ENCODE assay signal across 8 mouse cellular contexts in the genomic region with DNA sequence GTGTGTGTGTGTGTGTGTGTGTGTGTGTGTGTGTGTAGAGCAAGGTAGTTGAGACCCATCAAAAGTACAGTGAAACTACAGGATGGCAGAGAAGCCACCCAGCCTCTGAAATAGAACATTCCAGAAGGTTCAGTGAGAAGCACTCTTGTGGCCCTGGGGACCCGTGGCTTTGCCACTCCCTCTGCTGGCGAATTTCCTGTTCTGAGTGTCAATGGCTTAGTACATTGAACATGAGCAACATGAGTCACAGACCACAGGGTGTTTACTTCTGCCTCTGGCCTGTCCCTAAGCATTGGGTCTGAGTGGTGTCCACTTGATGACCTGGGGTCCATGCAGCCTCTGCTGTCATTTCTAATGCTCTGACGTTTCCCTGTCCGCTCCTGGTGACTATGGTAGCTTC. TPM values are rescaled to one million over a fixed set of nuclear protein-coding genes. Genes with fewer than 3 reads are reported as not detected.
DNase-seq lines count a peak whose midpoint lies in the region; ATAC-seq and TF ChIP-seq lines count a peak whose summit lies in the region.

No protein-coding gene starts in this region.

- 0 out of 2 replicates have a peak, but pooled peaks have one; percentile 21 for ATAC-seq in liver, embryonic 16.5 days (ENCODE audit: low read depth)
- ATAC-seq in liver, embryonic 12.5 days: no peak
- peak; percentile 81 for ATAC-seq in stomach, postnatal 0 days (ENCODE audit: low FRiP score, low TSS enrichment)

- peak; percentile 73 for TF ChIP-seq CTCF in stomach, postnatal 0 days (IDR thresholded peaks at IDR 0.05; ENCODE audit: low read depth)

- H3K9ac ChIP-seq in liver, embryonic 16.5 days (ENCODE audit: low read depth, low read length): no peak overlapping the region
- no peak overlapping the region for H3K9ac ChIP-seq in liver, embryonic 12.5 days
- no peak overlapping the region for H3K9ac ChIP-seq in stomach, postnatal 0 days (ENCODE audit: low read length)

- no peaks in the 10 kb centered on the region for H3K36me3 ChIP-seq in liver, embryonic 16.5 days (ENCODE audit: control insufficient read depth, insufficient read depth)
- H3K36me3 ChIP-seq in liver, embryonic 12.5 days: no peaks in the 10 kb centered on the region
- peaks cover 5% of the 10 kb centered on the region; the same call in 1 of the 2 replicates for H3K36me3 ChIP-seq in limb, embryonic 10.5 days
- H3K36me3 ChIP-seq in stomach, postnatal 0 days (ENCODE audit: control insufficient read depth, insufficient read depth, low read length): no peaks in the 10 kb centered on the region

- TF ChIP-seq EP300 in stomach, postnatal 0 days (optimal IDR thresholded peaks at IDR 0.05): no peak

- no peak overlapping the region for H3K4me3 ChIP-seq in liver, embryonic 16.5 days (ENCODE audit: low read depth, low read length)
- no peak overlapping the region for H3K4me3 ChIP-seq in liver, embryonic 12.5 days
- no peak overlapping the region for H3K4me3 ChIP-seq in limb, embryonic 10.5 days
- no peak overlapping the region for H3K4me3 ChIP-seq in stomach, postnatal 0 days (ENCODE audit: low read depth, low read length)

- H3K27me3 ChIP-seq in liver, embryonic 16.5 days (ENCODE audit: control insufficient read depth, insufficient read depth, low read depth, low read length): no peaks in the 10 kb centered on the region
- H3K27me3 ChIP-seq in liver, embryonic 12.5 days (replicated peaks): no peaks in the 10 kb centered on the region; the same call in 1 of the 2 replicates
- no peaks in the 10 kb centered on the region for H3K27me3 ChIP-seq in limb, embryonic 10.5 days (ENCODE audit: low read depth, poor library complexity, severe bottlenecking)
- no peaks in the 10 kb centered on the region for H3K27me3 ChIP-seq in stomach, postnatal 0 days (ENCODE audit: control insufficient read depth, insufficient read depth, low read length)

- 33% methylated on average over 4 of the region's 4 CpGs for WGBS in liver, embryonic 16.5 days (ENCODE audit: insufficient replicate concordance)
- 33% methylated on average over 4 of the region's 4 CpGs for WGBS in liver, embryonic 12.5 days (ENCODE audit: insufficient replicate concordance)
- 79% methylated on average over 4 of the region's 4 CpGs for WGBS in limb, embryonic 10.5 days
- WGBS in stomach, postnatal 0 days: 49% methylated on average over 4 of the region's 4 CpGs

- H3K4me2 ChIP-seq in liver, embryonic 16.5 days (ENCODE audit: low read depth, low read length): no peak overlapping the region
- no peak overlapping the region for H3K4me2 ChIP-seq in liver, embryonic 12.5 days
- no peak overlapping the region for H3K4me2 ChIP-seq in stomach, postnatal 0 days (replicated peaks; ENCODE audit: low read depth)

- peaks cover 6% of the 10 kb centered on the region for H3K4me1 ChIP-seq in liver, embryonic 16.5 days (ENCODE audit: control insufficient read depth, low read depth, low read length)
- H3K4me1 ChIP-seq in liver, embryonic 12.5 days: peaks cover 25% of the 10 kb centered on the region
- H3K4me1 ChIP-seq in limb, embryonic 10.5 days: peaks cover 40% of the 10 kb centered on the region
- H3K4me1 ChIP-seq in stomach, postnatal 0 days (replicated peaks; ENCODE audit: control insufficient read depth, insufficient read depth): peaks cover 2% of the 10 kb centered on the region; the same call in 1 of the 2 replicates

- no peak overlapping the region for H3K27ac ChIP-seq in liver, embryonic 16.5 days (ENCODE audit: low read length)
- no peak overlapping the region for H3K27ac ChIP-seq in liver, embryonic 12.5 days
- H3K27ac ChIP-seq in limb, embryonic 10.5 days: peak overlapping the region; percentile 80; the same call in 1 of the 2 replicates
- no peak overlapping the region for H3K27ac ChIP-seq in stomach, postnatal 0 days (replicated peaks)

- no peaks in the 10 kb centered on the region for H3K9me3 ChIP-seq in liver, embryonic 16.5 days (replicated peaks; ENCODE audit: control insufficient read depth, low read length)
- H3K9me3 ChIP-seq in liver, embryonic 12.5 days (replicated peaks): no peaks in the 10 kb centered on the region
- H3K9me3 ChIP-seq in limb, embryonic 10.5 days (replicated peaks): no peaks in the 10 kb centered on the region
- H3K9me3 ChIP-seq in stomach, postnatal 0 days (ENCODE audit: control insufficient read depth, low read length): no peaks in the 10 kb centered on the region

- DNase-seq in adipocyte (ENCODE audit: low spot score): peak; percentile 66
- peak; percentile 71 to 76 for DNase-seq in gastrocnemius, adult 8-10 months (ENCODE audit: low spot score in 2 of 2)
- DNase-seq in limb, embryonic 10.5 days (ENCODE audit: low spot score): no peak
- DNase-seq in stomach, postnatal 0 days (ENCODE audit: low spot score): peak; percentile 78
- no peak for DNase-seq in right cerebral cortex, postnatal 10 days (ENCODE audit: low spot score in 2 of 2)
- DNase-seq in layer of hippocampus, postnatal 25 days (ENCODE audit: extremely low spot score in 1 of 2, low spot score in 1 of 2): no peak

RNA-seq across cellular contexts. Expression of a gene that starts 28.6 kb away (rescaled TPM):
- 16.3 and 23.4 TPM in 2 replicates for polyA plus RNA-seq in liver, embryonic 16.5 days (2015; fragmentation: Nextera tagmentation; extraction: Ambion mirVana)
- 17.8 and 18.5 TPM in 2 replicates for polyA plus RNA-seq in liver, embryonic 12.5 days (2016; fragmentation: Nextera tagmentation; extraction: Ambion mirVana)
- 10 to 100 TPM; 48.8 to 97.1 (median 69.4) TPM for total RNA-seq in gastrocnemius, adult 8-10 months (2022)
- polyA plus RNA-seq in limb, embryonic 10.5 days (2016; fragmentation: Nextera tagmentation; extraction: Ambion mirVana): 41.1 and 41.4 TPM in 2 replicates
- 22.9 and 29.8 TPM in 2 replicates for polyA plus RNA-seq in stomach, postnatal 0 days (2015; fragmentation: Nextera tagmentation; extraction: Ambion mirVana)
- 10 to 100 TPM; 50.3 to 52.3 TPM for total RNA-seq in layer of hippocampus, postnatal 25 days (2021)

Comparison
In these comparisons a context has a peak if more than half of its experiments do, and no peak if none do; other contexts are left out.
1. DNase-seq: peak in adipocyte (single experiment), gastrocnemius, adult 8-10 months (2 of 2) and stomach, postnatal 0 days (single experiment); none in limb, embryonic 10.5 days (single experiment), right cerebral cortex, postnatal 10 days (0 of 2) and layer of hippocampus, postnatal 25 days (0 of 2).